Mouse (Mus musculus): ENCODE measurements around the gene Slc24a3.

DNA sequence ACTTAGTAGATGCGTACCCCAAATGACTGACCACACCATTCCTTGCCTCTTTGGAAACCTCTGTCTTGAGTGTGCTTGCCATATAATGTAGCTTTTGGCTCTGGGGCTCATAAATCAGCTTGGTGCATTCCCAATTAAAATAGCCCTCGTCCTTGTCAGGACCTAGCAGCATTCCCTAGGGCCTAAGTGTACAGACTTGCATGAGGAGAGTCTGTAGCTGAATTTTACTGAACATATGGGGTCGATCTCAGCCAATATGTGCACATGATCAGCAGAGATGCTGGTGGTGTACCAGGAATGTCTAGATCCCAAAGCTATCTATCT, 254.3 kb downstream of the Slc24a3 start:
- TF ChIP-seq GATA1 (IDR thresholded peaks at IDR 0.05; ENCODE audit: borderline replicate concordance, low read length) (no peak), FLI1 (IDR thresholded peaks at IDR 0.05; ENCODE audit: low read length) (no peak)
